Mouse (Mus musculus): ENCODE results near the gene Kif24. TPM values are rescaled to one million over a fixed set of nuclear protein-coding genes. Genes with fewer than 3 reads are reported as not detected.

Kif24 gene
- polyA plus RNA-seq, 1 experiment from 2014 or later = 8.8 TPM

- ATAC-seq (ENCODE audit: low FRiP score, low read depth) = no peak
- H3K9me3 ChIP-seq = no peaks in the 10 kb centered on the region
These were observed 36.1 kb upstream of the Kif24 start for GRCm38 (mm10) chr4:41500787-41501186.

DNA sequence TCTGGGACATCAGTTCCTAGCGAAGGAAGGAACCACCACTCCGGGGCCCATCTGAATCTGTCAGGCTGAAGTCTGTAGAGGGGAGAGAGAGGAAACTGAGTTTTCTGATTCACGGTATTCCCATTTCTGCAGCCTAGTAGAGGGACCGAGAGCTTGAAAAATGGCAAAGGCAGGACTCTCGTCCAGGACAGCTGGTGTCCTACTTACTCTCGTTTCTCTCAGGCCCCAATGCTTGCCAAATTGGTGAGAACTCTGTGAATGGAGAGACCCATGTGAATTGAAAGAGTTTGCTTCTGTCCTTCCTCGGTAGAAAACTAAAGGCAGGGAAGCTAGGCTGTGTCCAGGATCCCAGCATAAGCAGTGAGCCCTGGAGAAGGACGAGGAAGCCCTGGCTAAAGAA lies 34.9 kb upstream of the Kif24 start:
- Histone ChIP-seq H3K9ac (no peak overlapping the region), H3K27me3 (peaks cover 88% of the 10 kb centered on the region), H3K4me3 (no peak overlapping the region), H3K4me1 (peaks cover 36% of the 10 kb centered on the region), H3K4me2 (replicated peaks) (no peak overlapping the region), H3K9me3 (no peaks in the 10 kb centered on the region), H3K36me3 (no peaks in the 10 kb centered on the region), H3K27ac (no peak overlapping the region)
- ATAC-seq (ENCODE audit: low FRiP score, low read depth) = no peak
- WGBS = 53% methylated on average over 8 of the region's 8 CpGs

More at GRCm38 (mm10) chr4:41500787-41501186, 36.1 kb upstream of the Kif24 start:
- H3K27ac ChIP-seq = no peak overlapping the region
- H3K4me3 ChIP-seq = no peak overlapping the region
- peaks cover 86% of the 10 kb centered on the region for H3K27me3 ChIP-seq
- H3K4me1 ChIP-seq = peaks cover 36% of the 10 kb centered on the region
- H3K4me2 ChIP-seq (replicated peaks) = no peak overlapping the region
- 64% methylated on average over 4 of the region's 4 CpGs for WGBS
- H3K9ac ChIP-seq = no peak overlapping the region
- no peaks in the 10 kb centered on the region for H3K36me3 ChIP-seq

- Histone ChIP-seq H3K9me3 (no peaks in the 10 kb centered on the region), H3K36me3 (no peaks in the 10 kb centered on the region), H3K4me1 (peaks cover 36% of the 10 kb centered on the region), H3K27ac (no peak overlapping the region), H3K4me2 (replicated peaks) (peak overlapping the region; percentile 68), H3K27me3 (peaks cover 95% of the 10 kb centered on the region), H3K9ac (no peak overlapping the region; the same call in 1 of the 2 replicates), H3K4me3 (peak overlapping the region; percentile 39)
- no peak for ATAC-seq (ENCODE audit: low FRiP score, low read depth)
- 3% methylated on average over 43 of the region's 43 CpGs for WGBS
These were observed 34.3 kb upstream of the Kif24 start for GRCm38 (mm10) chr4:41498921-41499391.

DNA sequence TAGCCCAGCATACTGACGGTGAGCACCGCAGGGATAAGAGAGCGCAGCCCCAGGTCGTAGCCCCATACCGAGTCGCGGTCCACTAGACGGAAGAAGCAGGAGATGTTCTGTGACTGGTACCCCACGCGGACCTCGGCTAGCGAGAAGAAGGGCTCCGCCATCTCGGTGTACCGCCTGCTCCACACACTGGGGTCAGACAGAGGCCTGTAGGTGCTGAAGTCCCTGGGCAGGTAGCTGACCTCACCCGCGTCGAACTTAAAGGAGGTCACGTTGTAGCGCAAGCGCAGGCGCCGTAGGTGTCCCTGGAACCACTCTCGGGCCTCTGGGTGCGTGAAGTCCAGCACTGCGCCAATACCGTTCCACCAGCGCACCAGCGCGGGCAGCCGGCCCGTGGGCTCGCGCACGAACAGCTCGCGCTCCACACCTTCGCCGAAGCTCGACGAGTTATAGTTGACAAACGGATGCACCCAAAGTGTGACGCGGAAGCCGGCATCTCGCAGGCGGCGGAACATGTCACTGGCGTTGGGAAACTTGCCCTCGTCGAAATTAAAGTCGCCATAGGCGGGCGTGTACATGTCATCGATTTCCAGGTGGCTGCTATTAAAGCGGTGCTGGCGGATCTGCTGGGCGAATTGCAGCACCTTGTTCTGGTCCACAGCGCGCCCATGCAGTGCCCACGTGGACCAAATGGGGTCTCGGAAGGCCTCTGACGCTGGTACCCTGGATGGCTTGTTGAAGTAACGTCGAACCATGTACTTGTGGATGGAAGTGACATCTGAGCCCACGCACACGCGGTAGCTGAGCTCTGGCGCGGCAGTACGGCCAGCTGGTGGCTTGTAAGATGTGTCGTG lies 33.5 kb upstream of the Kif24 start:
- Histone ChIP-seq H3K27ac (no peak overlapping the region), H3K9me3 (no peaks in the 10 kb centered on the region), H3K9ac (0 out of 2 replicates have a peak overlapping the region, but pooled peaks have one; percentile 43), H3K4me3 (peak overlapping the region; percentile 39), H3K4me1 (peaks cover 35% of the 10 kb centered on the region), H3K27me3 (peaks cover 99% of the 10 kb centered on the region), H3K36me3 (no peaks in the 10 kb centered on the region), H3K4me2 (replicated peaks) (peak overlapping the region; percentile 68)
- 6% methylated on average over 72 of the region's 72 CpGs for WGBS
- no peak for ATAC-seq (ENCODE audit: low FRiP score, low read depth)

GRCm38 (mm10) chr4:41497579-41497978 lies 32.9 kb upstream of the Kif24 start:
- H3K4me3 ChIP-seq = peak overlapping the region; percentile 39
- peaks cover 94% of the 10 kb centered on the region for H3K27me3 ChIP-seq
- H3K27ac ChIP-seq = no peak overlapping the region
- no peak for ATAC-seq (ENCODE audit: low FRiP score, low read depth)
- peaks cover 29% of the 10 kb centered on the region for H3K4me1 ChIP-seq
- H3K9me3 ChIP-seq = no peaks in the 10 kb centered on the region
- H3K36me3 ChIP-seq = no peaks in the 10 kb centered on the region
- WGBS = 2% methylated on average over 34 of the region's 34 CpGs
- peak overlapping the region; percentile 68 for H3K4me2 ChIP-seq (replicated peaks)
- H3K9ac ChIP-seq = 0 out of 2 replicates have a peak overlapping the region, but pooled peaks have one; percentile 43

- H3K36me3 ChIP-seq = no peaks in the 10 kb centered on the region
- ATAC-seq (ENCODE audit: low FRiP score, low read depth) = no peak
- peak overlapping the region; percentile 68; the same call in 1 of the 2 replicates for H3K4me2 ChIP-seq (replicated peaks)
- 59% methylated on average over 5 of the region's 5 CpGs for WGBS
- peaks cover 89% of the 10 kb centered on the region for H3K27me3 ChIP-seq
- no peak overlapping the region for H3K9ac ChIP-seq
- peaks cover 24% of the 10 kb centered on the region for H3K4me1 ChIP-seq
- H3K4me3 ChIP-seq = no peak overlapping the region
- H3K27ac ChIP-seq = no peak overlapping the region
- no peaks in the 10 kb centered on the region for H3K9me3 ChIP-seq
These were observed 32.4 kb upstream of the Kif24 start for GRCm38 (mm10) chr4:41497046-41497445.

DNA sequence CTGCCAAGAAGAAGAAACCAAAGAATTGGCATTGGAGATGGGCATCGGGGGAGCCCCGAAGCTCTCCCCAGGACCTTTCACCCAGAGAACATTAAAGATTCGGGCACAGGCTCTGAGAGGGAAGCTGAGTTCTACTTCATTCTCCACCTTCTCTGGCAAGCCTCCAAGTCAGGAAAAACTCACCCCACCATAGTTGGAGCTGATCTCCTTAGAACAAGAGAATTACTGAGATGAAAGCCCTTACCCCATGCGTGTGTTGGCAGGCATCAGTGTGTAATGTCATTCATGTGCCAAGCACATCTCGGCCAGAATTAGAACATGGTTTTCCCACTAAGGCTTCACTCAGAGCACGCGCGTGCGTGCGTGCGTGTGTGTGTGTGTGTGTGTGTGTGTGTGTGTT lies 31.2 kb upstream of the Kif24 start:
- WGBS = 82% methylated on average over 11 of the region's 11 CpGs
- ATAC-seq (ENCODE audit: low FRiP score, low read depth) = no peak
- no peaks in the 10 kb centered on the region for H3K36me3 ChIP-seq
- no peak overlapping the region for H3K9ac ChIP-seq
- H3K27me3 ChIP-seq = peaks cover 77% of the 10 kb centered on the region
- no peak overlapping the region for H3K4me3 ChIP-seq
- no peaks in the 10 kb centered on the region for H3K9me3 ChIP-seq
- no peak overlapping the region for H3K27ac ChIP-seq
- peaks cover 21% of the 10 kb centered on the region for H3K4me1 ChIP-seq
- H3K4me2 ChIP-seq (replicated peaks) = no peak overlapping the region

GRCm38 (mm10) chr4:41495076-41495475 lies 30.4 kb upstream of the Kif24 start:
- H3K36me3 ChIP-seq = no peaks in the 10 kb centered on the region
- peaks cover 21% of the 10 kb centered on the region for H3K4me1 ChIP-seq
- no peaks in the 10 kb centered on the region for H3K9me3 ChIP-seq
- H3K27ac ChIP-seq = no peak overlapping the region
- H3K4me3 ChIP-seq = no peak overlapping the region
- H3K4me2 ChIP-seq (replicated peaks) = no peak overlapping the region
- peaks cover 75% of the 10 kb centered on the region for H3K27me3 ChIP-seq
- ATAC-seq (ENCODE audit: low FRiP score, low read depth) = no peak
- WGBS = 77% methylated on average over 4 of the region's 4 CpGs
- no peak overlapping the region for H3K9ac ChIP-seq

DNA sequence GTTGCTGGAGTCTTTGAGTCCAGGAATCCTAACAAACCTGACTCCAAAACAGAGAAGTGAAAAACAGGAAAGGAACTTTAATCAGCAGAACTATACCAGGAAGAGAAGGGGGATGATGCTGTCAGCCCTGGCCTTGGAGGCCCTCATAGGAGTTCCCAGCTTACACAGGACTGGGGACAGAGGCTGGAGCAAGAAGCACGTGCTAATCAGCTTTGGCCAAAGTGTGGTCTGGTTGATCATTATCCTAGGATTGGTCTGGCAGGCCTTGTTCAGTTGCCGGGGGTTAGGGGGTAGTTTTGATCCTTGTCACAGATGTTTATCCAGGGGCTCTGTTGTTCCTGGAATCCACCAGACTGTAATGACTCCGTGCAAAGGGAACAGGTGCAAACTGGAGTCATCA lies 29.7 kb upstream of the Kif24 start:
- no peaks in the 10 kb centered on the region for H3K9me3 ChIP-seq
- H3K4me1 ChIP-seq = peaks cover 21% of the 10 kb centered on the region
- no peak for ATAC-seq (ENCODE audit: low FRiP score, low read depth)
- H3K9ac ChIP-seq = no peak overlapping the region
- no peak overlapping the region for H3K4me3 ChIP-seq
- H3K27me3 ChIP-seq = peaks cover 68% of the 10 kb centered on the region
- WGBS = 42% methylated on average over 3 of the region's 3 CpGs
- H3K4me2 ChIP-seq (replicated peaks) = no peak overlapping the region
- no peaks in the 10 kb centered on the region for H3K36me3 ChIP-seq
- no peak overlapping the region for H3K27ac ChIP-seq

DNA sequence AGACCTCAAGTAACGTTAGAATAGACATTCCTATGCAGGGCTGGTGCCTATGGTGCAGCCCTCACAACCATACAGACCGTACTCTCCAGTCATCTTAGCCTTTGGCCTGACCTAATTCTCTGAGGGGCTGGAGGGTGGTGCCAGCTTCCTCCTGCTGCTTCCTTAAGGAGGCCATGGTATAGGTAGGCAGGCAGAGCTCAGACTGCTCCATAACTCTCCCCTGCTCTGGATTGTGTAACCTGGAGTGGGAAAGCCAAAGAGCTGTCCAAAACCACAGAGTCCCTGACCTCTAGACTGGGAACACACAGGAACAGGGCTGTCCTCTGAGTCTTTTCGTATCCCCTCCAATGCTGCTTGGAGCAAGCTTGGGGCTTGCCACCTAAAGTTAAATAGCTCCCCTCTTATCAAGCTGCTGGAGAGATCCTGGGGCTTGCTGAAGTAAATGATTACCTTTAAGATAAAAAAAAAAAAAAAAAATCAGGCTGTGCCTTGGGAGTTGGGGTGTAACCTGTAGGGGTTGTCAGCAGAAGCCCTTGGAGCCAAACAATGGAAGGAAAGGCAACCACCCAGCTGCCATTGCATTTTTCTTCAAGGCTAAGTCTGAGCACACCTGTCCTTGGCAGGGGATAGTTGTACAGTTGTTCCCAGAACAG lies 28.9 kb upstream of the Kif24 start:
- ATAC-seq (ENCODE audit: low FRiP score, low read depth) = no peak
- no peaks in the 10 kb centered on the region for H3K36me3 ChIP-seq
- H3K27me3 ChIP-seq = peaks cover 60% of the 10 kb centered on the region
- H3K9me3 ChIP-seq = no peaks in the 10 kb centered on the region
- H3K4me1 ChIP-seq = peaks cover 14% of the 10 kb centered on the region
- 85% methylated on average over 3 of the region's 3 CpGs for WGBS
- H3K4me2 ChIP-seq (replicated peaks) = no peak overlapping the region
- no peak overlapping the region for H3K27ac ChIP-seq
- no peak overlapping the region for H3K4me3 ChIP-seq
- H3K9ac ChIP-seq = no peak overlapping the region

DNA sequence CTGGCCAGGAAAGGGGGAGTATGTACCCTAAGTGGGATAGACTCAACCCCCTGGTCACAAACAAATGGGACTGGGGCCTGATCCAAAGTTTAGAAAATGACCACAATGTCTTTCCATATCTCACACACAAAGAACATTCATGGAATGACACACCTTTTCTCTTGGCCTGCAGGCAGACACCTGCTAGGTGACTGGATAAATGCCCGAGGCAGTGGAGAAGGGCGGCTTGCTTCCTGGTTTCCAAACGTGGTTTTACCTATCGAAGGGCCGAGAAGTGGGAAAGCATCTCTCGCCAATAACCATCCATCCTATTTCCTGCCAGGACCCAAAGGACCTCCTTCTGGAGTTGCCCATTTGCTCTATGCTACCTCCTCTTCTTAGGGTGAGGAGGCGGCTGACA lies 28.3 kb upstream of the Kif24 start:
- no peaks in the 10 kb centered on the region for H3K36me3 ChIP-seq
- no peak overlapping the region for H3K4me3 ChIP-seq
- no peak overlapping the region for H3K4me2 ChIP-seq (replicated peaks)
- no peak overlapping the region for H3K27ac ChIP-seq
- H3K27me3 ChIP-seq = peaks cover 55% of the 10 kb centered on the region
- WGBS = 82% methylated on average over 7 of the region's 7 CpGs
- no peak overlapping the region for H3K9ac ChIP-seq
- peaks cover 8% of the 10 kb centered on the region for H3K4me1 ChIP-seq
- ATAC-seq (ENCODE audit: low FRiP score, low read depth) = no peak
- no peaks in the 10 kb centered on the region for H3K9me3 ChIP-seq

DNA sequence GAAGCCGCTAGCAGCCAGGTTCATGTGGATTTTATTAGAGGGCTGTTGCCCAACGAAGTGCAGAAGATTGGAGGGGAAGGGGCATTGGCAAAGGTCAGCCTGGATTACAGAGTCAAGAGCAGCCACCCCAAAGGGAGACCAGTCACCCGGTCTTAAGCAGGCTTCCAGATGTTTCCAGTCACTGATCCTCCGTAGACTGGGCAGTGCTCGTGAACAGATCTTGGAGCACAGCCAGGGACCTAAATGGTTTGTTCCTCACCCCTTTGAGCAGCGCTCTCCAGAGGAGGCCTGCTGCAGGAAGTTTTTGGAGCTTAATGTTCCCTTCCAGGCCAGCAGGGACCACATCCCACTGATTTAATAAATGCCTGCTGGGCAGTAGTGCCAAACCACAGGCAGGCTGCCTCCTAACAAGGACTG lies 16.9 kb upstream of the Kif24 start:
- Histone ChIP-seq H3K4me3 (no peak overlapping the region), H3K4me2 (replicated peaks) (peak overlapping the region; percentile 38), H3K9ac (0 out of 2 replicates have a peak overlapping the region, but pooled peaks have one; percentile 8), H3K4me1 (peaks cover 19% of the 10 kb centered on the region), H3K27me3 (peaks cover 20% of the 10 kb centered on the region), H3K36me3 (peaks cover 16% of the 10 kb centered on the region; the same call in 1 of the 2 replicates), H3K27ac (peak overlapping the region; percentile 69; the same call in 1 of the 2 replicates), H3K9me3 (peaks cover 8% of the 10 kb centered on the region)
- 7% methylated on average over 6 of the region's 6 CpGs for WGBS
- peak; percentile 79 for ATAC-seq (ENCODE audit: low FRiP score, low read depth)
